Mouse (Mus musculus) liver, embryonic 14.5 days (tissue): Measurements from ENCODE around the gene Kcnt2. TPM values are rescaled to one million over a fixed set of nuclear protein-coding genes. Genes with fewer than 3 reads are reported as not detected.

Experiments used
- ATAC-seq: fragments of 200-750 bp; cut with Nextera tagmentation; 2 replicates; pipeline ENCODE4 v1.8.0; 2017; ENCODE audit warnings: moderate number of reproducible peaks, mild to moderate bottlenecking, moderate library complexity; ENCODE audit not compliant: insufficient read depth
- DNase-seq, 3 experiments: peaks; one replicate each; pipeline ENCODE4 v3.0.0-alpha.2; 2012 to 2013; ENCODE audit warnings: low read depth in 3 of 3, low spot score in 3 of 3
- H3K27ac ChIP-seq: fragments of 300-500 bp; sonication (generic); 2 replicates; pipeline ENCODE4 v1.5.1; 2014; ENCODE audit warnings: moderate library complexity, mild to moderate bottlenecking, control low read depth, inconsistent platforms
- H3K27me3 ChIP-seq: fragments of 300-500 bp; sonication (generic); 2 replicates; pipeline ENCODE4 v1.6.1; 2014; ENCODE audit warnings: mild to moderate bottlenecking, low read length, moderate library complexity; ENCODE audit not compliant: control insufficient read depth, insufficient read depth
- H3K36me3 ChIP-seq: fragments of 300-500 bp; sonication (generic); replicated peaks from 2 replicates; pipeline ENCODE4 v1.6.1; 2014; ENCODE audit warnings: low read depth; ENCODE audit not compliant: control insufficient read depth, insufficient read depth
- H3K4me1 ChIP-seq, 2 experiments: fragments of 200-500 bp in 1 of 2; fragments of 300-500 bp in 1 of 2; sonication (generic) in 1 of 2; replicated peaks; 2 replicates each; pipeline ENCODE4 v1.6.1; 2012 to 2014; ENCODE audit warnings: antibody characterized with exemption in 1 of 2, inconsistent platforms in 1 of 2, low read length in 1 of 2; ENCODE audit not compliant: control insufficient read depth in 2 of 2, insufficient read depth in 2 of 2
- H3K4me2 ChIP-seq: fragments of 300-500 bp; sonication (generic); 2 replicates; pipeline ENCODE4 v1.6.1; 2014; ENCODE audit warnings: low read depth, mild to moderate bottlenecking, control low read depth, moderate library complexity
- H3K4me3 ChIP-seq, 2 experiments: fragments of 200-500 bp in 1 of 2; fragments of 300-500 bp in 1 of 2; sonication (generic) in 1 of 2; 2 replicates each; pipeline ENCODE4 v1.5.1; 2012 to 2014; ENCODE audit warnings: low read depth in 2 of 2, low read length in 2 of 2, mild to moderate bottlenecking in 2 of 2, control low read depth in 1 of 2, inconsistent platforms in 1 of 2, moderate library complexity in 1 of 2; ENCODE audit not compliant: insufficient read depth in 1 of 2
- H3K9ac ChIP-seq: fragments of 300-500 bp; sonication (generic); replicated peaks from 2 replicates; pipeline ENCODE4 v1.6.1; 2014; ENCODE audit warnings: mild to moderate bottlenecking, control low read depth, moderate library complexity
- H3K9me3 ChIP-seq: fragments of 300-500 bp; sonication (generic); 2 replicates; pipeline ENCODE4 v1.6.1; 2016; ENCODE audit warnings: low read length, mixed read lengths; ENCODE audit not compliant: control insufficient read depth
- CTCF ChIP-seq: IDR thresholded peaks from 2 replicates; pipeline ENCODE4 v1.5.1; 2016; ENCODE audit warnings: antibody characterized with exemption, low read depth, control low read depth
- EP300 ChIP-seq: IDR thresholded peaks from 2 replicates; pipeline ENCODE4 v1.6.1; 2016; ENCODE audit warnings: antibody characterized with exemption, low read depth
- WGBS: fragments of 180-500 bp; shearing (Covaris S2); extraction: QIAGEN DNeasy Blood & Tissue Kit; methylation state at CpG from one replicate; pipeline ENCODE4 v1.1.7; 2014; ENCODE audit not compliant: insufficient replicate concordance; 5-methylcytosine and 5-hydroxymethylcytosine counted together
- polyA plus RNA-seq, 2 experiments: library from polyadenylated mRNA; depleted of rRNA in 1 of 2; stranded (reverse) in 1 of 2; unstranded in 1 of 2; fragments of >200 nt; fragmentation: Nextera tagmentation in 1 of 2; extraction: Ambion mirVana in 1 of 2; gene quantifications; 2 replicates each; pipeline versions ENCODE4 v1.2.1 to v1.2.3; 2012 to 2014

Gene Kcnt2
- polyA plus RNA-seq, 2 experiments, result 0.04 to 0.07 TPM

DNA sequence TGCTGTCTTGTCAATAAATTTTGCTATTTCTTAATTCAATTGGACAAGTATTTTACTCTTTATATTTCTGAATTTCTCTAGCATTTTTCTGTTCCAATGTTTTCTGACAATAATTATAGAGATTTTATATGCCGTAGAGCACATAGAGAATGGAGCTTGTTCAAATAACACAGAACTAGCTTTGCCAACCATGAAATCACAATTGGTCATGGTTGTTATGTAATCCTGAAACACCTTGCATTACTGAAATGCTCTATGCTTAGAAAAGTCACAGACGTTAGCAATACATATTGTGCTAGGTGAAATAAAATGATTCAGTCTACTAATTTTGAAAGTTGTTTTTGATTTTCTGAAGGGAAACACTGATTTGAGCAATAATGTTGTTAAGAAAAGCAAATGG, 118.8 kb downstream of the Kcnt2 start:
- TF ChIP-seq CTCF, result no peak
- no peak for TF ChIP-seq EP300

DNA sequence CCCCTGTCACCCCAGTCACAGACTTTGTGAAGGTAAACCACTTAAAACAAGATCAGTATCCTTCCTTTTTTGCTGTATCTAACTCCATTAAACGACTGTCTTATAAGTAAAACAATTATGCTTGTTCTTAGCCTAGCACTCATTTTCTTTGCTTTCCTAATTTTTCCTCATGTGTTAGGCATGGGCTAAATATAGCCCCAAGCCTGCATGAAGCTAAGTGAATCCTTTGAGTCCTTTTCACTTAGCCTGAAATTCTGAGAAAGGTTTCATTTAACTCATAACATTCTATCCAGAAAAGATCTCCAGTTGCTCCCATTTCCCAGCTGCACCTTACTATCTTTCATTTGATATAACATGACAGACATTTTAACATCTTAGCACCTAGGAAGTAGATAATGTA, 127.6 kb downstream of the Kcnt2 start:
- TF ChIP-seq EP300, result no peak
- TF ChIP-seq CTCF, result no peak
- DNase-seq (no peak), ATAC-seq (no peak)
- Histone ChIP-seq H3K4me2 (no peak overlapping the region), H3K36me3 (no peaks in the 10 kb centered on the region), H3K27me3 (no peaks in the 10 kb centered on the region), H3K4me3 (no peak overlapping the region), H3K4me1 (no peaks in the 10 kb centered on the region), H3K9me3 (no peaks in the 10 kb centered on the region), H3K9ac (no peak overlapping the region), H3K27ac (no peak overlapping the region)
- 52% methylated on average over 1 of the region's 1 CpGs for WGBS

More for the DNA sequence above, 118.8 kb downstream of the Kcnt2 start:
- Histone ChIP-seq H3K4me3 (no peak overlapping the region), H3K9me3 (no peaks in the 10 kb centered on the region), H3K27me3 (no peaks in the 10 kb centered on the region), H3K9ac (no peak overlapping the region), H3K27ac (no peak overlapping the region), H3K4me1 (no peaks in the 10 kb centered on the region), H3K36me3 (no peaks in the 10 kb centered on the region), H3K4me2 (no peak overlapping the region)
- DNase-seq (no peak), ATAC-seq (no peak)
- WGBS, result 69% methylated on average over 2 of the region's 2 CpGs

DNA sequence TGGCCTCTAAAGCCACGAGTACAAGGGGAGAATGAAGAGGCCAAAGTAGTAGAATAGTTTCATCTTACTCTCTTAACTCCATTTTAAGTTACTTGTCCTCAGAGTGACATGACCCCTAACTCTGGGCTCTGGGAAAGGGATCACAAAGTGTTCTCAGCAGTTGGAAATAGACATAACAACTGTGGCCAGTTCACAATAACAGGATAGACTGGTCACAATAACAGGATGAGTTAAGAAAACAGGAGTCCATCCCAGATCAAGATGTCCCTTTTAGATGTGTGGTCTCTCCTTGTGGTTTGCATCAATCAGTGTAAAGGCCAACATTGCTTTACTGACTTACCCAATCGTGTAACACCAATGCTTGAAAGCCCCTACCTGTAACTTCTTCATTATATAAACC, 132.8 kb downstream of the Kcnt2 start:
- WGBS, result 30% methylated on average over 2 of the region's 2 CpGs
- TF ChIP-seq CTCF, result no peak
- H3K9ac ChIP-seq, result no peak overlapping the region
- H3K27ac ChIP-seq, result no peak overlapping the region
- DNase-seq (no peak), ATAC-seq (no peak)
- H3K9me3 ChIP-seq, result no peaks in the 10 kb centered on the region
- H3K4me2 ChIP-seq, result no peak overlapping the region
- H3K27me3 ChIP-seq, result no peaks in the 10 kb centered on the region
- no peak overlapping the region for H3K4me3 ChIP-seq
- H3K4me1 ChIP-seq, result no peaks in the 10 kb centered on the region
- no peaks in the 10 kb centered on the region for H3K36me3 ChIP-seq

DNA sequence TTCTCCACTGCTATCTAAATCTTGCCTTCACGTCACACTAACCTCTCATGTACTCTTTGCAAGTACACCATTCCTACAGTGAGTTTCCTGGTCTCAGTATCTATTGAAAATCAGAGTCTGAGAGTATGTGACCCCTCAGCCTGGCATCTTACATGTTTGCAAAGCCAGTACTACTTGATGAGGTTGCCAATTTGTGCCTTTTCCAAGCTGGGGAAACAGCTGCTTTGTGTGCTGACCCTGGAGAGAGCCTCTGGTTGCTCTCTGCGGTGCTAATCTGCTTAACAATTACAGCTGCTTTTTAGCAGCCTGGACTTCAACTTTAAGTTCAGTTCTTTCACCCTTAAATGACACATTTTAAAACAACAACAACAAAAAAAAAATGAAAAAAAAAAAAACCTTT, 133.6 kb downstream of the Kcnt2 start:
- Histone ChIP-seq H3K4me2 (no peak overlapping the region), H3K27me3 (no peaks in the 10 kb centered on the region), H3K27ac (no peak overlapping the region), H3K9ac (no peak overlapping the region), H3K4me3 (no peak overlapping the region), H3K9me3 (no peaks in the 10 kb centered on the region), H3K36me3 (no peaks in the 10 kb centered on the region), H3K4me1 (no peaks in the 10 kb centered on the region)
- TF ChIP-seq EP300 (no peak), CTCF (no peak)
- no peak for ATAC-seq
- no peak for DNase-seq
- 48% methylated on average over 2 of the region's 2 CpGs for WGBS

DNA sequence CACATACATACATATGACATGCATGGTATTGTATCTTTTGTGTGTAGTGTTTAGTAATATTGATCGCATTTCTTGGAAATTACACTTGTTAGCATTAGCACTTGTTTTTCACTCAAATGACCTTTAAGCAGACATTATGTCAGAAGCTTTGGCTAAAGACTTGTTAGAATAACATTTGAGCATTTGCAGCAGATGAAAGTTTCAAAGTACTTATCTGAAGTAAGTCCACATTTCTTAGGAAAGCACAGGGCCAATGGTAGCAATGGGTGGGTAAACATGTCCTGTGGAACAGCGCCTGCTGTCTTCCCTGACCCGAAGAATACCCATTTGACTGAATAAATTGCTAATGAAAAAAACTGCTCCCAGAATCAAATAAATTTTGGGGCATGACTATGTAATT, 135.1 kb downstream of the Kcnt2 start:
- no peak overlapping the region for H3K4me3 ChIP-seq
- ATAC-seq, result no peak
- no peak for TF ChIP-seq CTCF
- no peak for TF ChIP-seq EP300
- DNase-seq, result no peak
- H3K27me3 ChIP-seq, result no peaks in the 10 kb centered on the region
- H3K27ac ChIP-seq, result no peak overlapping the region
- WGBS, result 75% methylated on average over 3 of the region's 3 CpGs
- no peaks in the 10 kb centered on the region for H3K36me3 ChIP-seq
- no peak overlapping the region for H3K9ac ChIP-seq
- H3K4me2 ChIP-seq, result no peak overlapping the region
- no peaks in the 10 kb centered on the region for H3K4me1 ChIP-seq
- H3K9me3 ChIP-seq, result no peaks in the 10 kb centered on the region

DNA sequence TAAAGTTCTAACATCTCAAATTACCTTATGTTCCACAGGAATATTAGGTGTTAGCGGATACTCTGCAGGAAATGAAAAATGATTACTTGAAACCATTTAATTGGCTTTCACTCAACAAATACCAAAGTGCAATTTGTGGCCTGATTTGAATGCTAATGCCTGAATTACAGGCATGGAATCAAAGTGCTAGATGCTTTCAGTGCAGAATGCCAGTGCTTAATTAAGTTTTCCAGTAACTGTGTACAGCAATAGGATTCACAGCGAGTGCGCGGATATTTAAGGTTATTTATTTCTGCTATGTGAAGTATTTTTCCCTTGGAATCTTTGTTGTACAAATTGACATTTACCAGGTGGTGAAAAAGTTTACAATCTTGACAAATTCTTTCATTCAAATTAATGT, 144.3 kb downstream of the Kcnt2 start:
- TF ChIP-seq EP300, result no peak
- no peak for TF ChIP-seq CTCF
- H3K9me3 ChIP-seq, result no peaks in the 10 kb centered on the region
- no peak overlapping the region for H3K4me3 ChIP-seq
- H3K36me3 ChIP-seq, result no peaks in the 10 kb centered on the region
- no peak overlapping the region for H3K4me2 ChIP-seq
- WGBS, result 76% methylated on average over 4 of the region's 4 CpGs
- ATAC-seq, result no peak
- H3K4me1 ChIP-seq, result no peaks in the 10 kb centered on the region
- no peak overlapping the region for H3K9ac ChIP-seq
- H3K27ac ChIP-seq, result no peak overlapping the region
- DNase-seq, result no peak
- no peaks in the 10 kb centered on the region for H3K27me3 ChIP-seq
